Mouse (Mus musculus) lung, postnatal 0 days (tissue): ENCODE data around the gene Prlh. TPM values are rescaled to one million over a fixed set of nuclear protein-coding genes. Genes with fewer than 3 reads are reported as not detected.

ENCODE experiments used
- ATAC-seq: fragments of 200-750 bp; cut with Nextera tagmentation; 2 replicates; pipeline ENCODE4 v1.8.0; 2017; ENCODE audit warnings: moderate library complexity
- DNase-seq: peaks from one replicate; pipeline ENCODE4 v3.0.0-alpha.2; 2016; ENCODE audit warnings: low spot score
- H3K27ac ChIP-seq: fragments of 300-500 bp; sonication (generic); 2 replicates; pipeline ENCODE4 v1.5.1; 2014; ENCODE audit warnings: antibody characterized with exemption, mild to moderate bottlenecking, low read length, mixed read lengths
- H3K27me3 ChIP-seq: fragments of 300-500 bp; sonication (generic); replicated peaks from 2 replicates; pipeline ENCODE4 v1.6.1; 2014; ENCODE audit warnings: low read length, mixed read lengths; ENCODE audit not compliant: insufficient read depth
- H3K36me3 ChIP-seq: fragments of 300-500 bp; sonication (generic); 2 replicates; pipeline ENCODE4 v1.6.1; 2014; ENCODE audit warnings: low read length, mixed read lengths; ENCODE audit not compliant: insufficient read depth
- H3K4me1 ChIP-seq: fragments of 300-500 bp; sonication (generic); 2 replicates; pipeline ENCODE4 v1.6.1; 2014; ENCODE audit warnings: antibody characterized with exemption, low read depth, low read length, mixed read lengths; ENCODE audit not compliant: insufficient read depth
- H3K4me2 ChIP-seq: fragments of 300-500 bp; sonication (generic); replicated peaks from 2 replicates; pipeline ENCODE4 v1.6.1; 2014; ENCODE audit warnings: low read depth, mild to moderate bottlenecking, low read length, moderate library complexity, mixed read lengths
- H3K4me3 ChIP-seq: fragments of 300-500 bp; sonication (generic); 2 replicates; pipeline ENCODE4 v1.5.1; 2014; ENCODE audit warnings: low read depth, low read length
- H3K9ac ChIP-seq: fragments of 300-500 bp; sonication (generic); replicated peaks from 2 replicates; pipeline ENCODE4 v1.6.1; 2014; ENCODE audit warnings: low read depth, mild to moderate bottlenecking
- H3K9me3 ChIP-seq: fragments of 300-500 bp; sonication (generic); 2 replicates; pipeline ENCODE4 v1.6.1; 2016; ENCODE audit warnings: low read length, mixed read lengths
- CTCF ChIP-seq: IDR thresholded peaks from 2 replicates; pipeline ENCODE4 v1.5.1; 2016; ENCODE audit warnings: antibody characterized with exemption, mild to moderate bottlenecking
- EP300 ChIP-seq: IDR thresholded peaks from 2 replicates; pipeline ENCODE4 v1.6.1; 2016; ENCODE audit warnings: antibody characterized with exemption, mild to moderate bottlenecking, control low read depth
- WGBS: fragments of 180-500 bp; shearing (Covaris S2); extraction: QIAGEN DNeasy Blood & Tissue Kit; methylation state at CpG from one replicate; pipeline ENCODE4 v1.1.7; 2014; 5-methylcytosine and 5-hydroxymethylcytosine counted together
- polyA plus RNA-seq: library from polyadenylated mRNA; unstranded; fragments of >200 nt; fragmentation: Nextera tagmentation; extraction: Ambion mirVana; gene quantifications from 2 replicates; pipeline ENCODE4 v1.2.1, GENCODE M21; 2015

Gene Prlh
- polyA plus RNA-seq, 1 experiment from 2014 or later = not detected

GRCm38 (mm10) chr1:90909631-90910152 lies 43.2 kb upstream of the Prlh start:
- H3K4me3 ChIP-seq = no peak overlapping the region
- DNase-seq (peak; percentile 73), ATAC-seq (peak; percentile 83)
- no peaks in the 10 kb centered on the region for H3K9me3 ChIP-seq
- H3K27ac ChIP-seq = 0 out of 2 replicates have a peak overlapping the region, but pooled peaks have one; percentile 9
- H3K4me1 ChIP-seq = peaks cover 5% of the 10 kb centered on the region; the same call in 1 of the 2 replicates
- no peaks in the 10 kb centered on the region for H3K36me3 ChIP-seq
- WGBS = 21% methylated on average over 17 of the region's 17 CpGs
- no peaks in the 10 kb centered on the region for H3K27me3 ChIP-seq
- TF ChIP-seq CTCF (peak; percentile 69), EP300 (peak; percentile 23; the same call in 1 of the 2 replicates)
- H3K9ac ChIP-seq = no peak overlapping the region
- H3K4me2 ChIP-seq = peak overlapping the region; percentile 19

- WGBS = 74% methylated on average over 6 of the region's 6 CpGs
- Histone ChIP-seq H3K9me3 (no peaks in the 10 kb centered on the region), H3K27ac (no peak overlapping the region), H3K27me3 (no peaks in the 10 kb centered on the region), H3K36me3 (no peaks in the 10 kb centered on the region), H3K4me3 (no peak overlapping the region), H3K9ac (no peak overlapping the region), H3K4me2 (no peak overlapping the region), H3K4me1 (peaks cover 13% of the 10 kb centered on the region; the same call in 1 of the 2 replicates)
- no peak for TF ChIP-seq EP300
- no peak for TF ChIP-seq CTCF
- DNase-seq (no peak), ATAC-seq (no peak)
Measured at GRCm38 (mm10) chr1:90913231-90913630, 39.7 kb upstream of the Prlh start.

- Histone ChIP-seq H3K4me2 (peak within 1 kb of the TSS; percentile 63), H3K36me3 (no peaks in the 10 kb centered on the region), H3K27me3 (no peaks in the 10 kb centered on the region), H3K4me3 (peak within 1 kb of the TSS; percentile 33), H3K9ac (peak within 1 kb of the TSS; percentile 34; the same call in 1 of the 2 replicates), H3K4me1 (peaks cover 12% of the 10 kb centered on the region; the same call in 1 of the 2 replicates), H3K9me3 (no peaks in the 10 kb centered on the region; the same call in 1 of the 2 replicates), H3K27ac (0 out of 2 replicates have a peak within 1 kb of the TSS, but pooled peaks have one; percentile 51)
- WGBS = 5% methylated on average over 18 of the region's 18 CpGs
- TF ChIP-seq CTCF (no peak), EP300 (no peak)
- DNase-seq (peak; percentile 70), ATAC-seq (peak; percentile 88)
Measured at GRCm38 (mm10) chr1:90914948-90915569, 37.8 kb upstream of the Prlh start, which contains the start of gene Mlph. TSS of gene Mlph (plus strand) at chr1:90915085.

GRCm38 (mm10) chr1:90917509-90917908 lies 35.4 kb upstream of the Prlh start:
- H3K9ac ChIP-seq = no peak overlapping the region
- H3K27ac ChIP-seq = no peak overlapping the region
- H3K27me3 ChIP-seq = no peaks in the 10 kb centered on the region
- H3K9me3 ChIP-seq = no peaks in the 10 kb centered on the region; the same call in 1 of the 2 replicates
- 54% methylated on average over 6 of the region's 6 CpGs for WGBS
- DNase-seq = no peak
- no peak overlapping the region for H3K4me3 ChIP-seq
- TF ChIP-seq EP300 = no peak
- TF ChIP-seq CTCF = no peak
- peaks cover 9% of the 10 kb centered on the region; the same call in 1 of the 2 replicates for H3K4me1 ChIP-seq
- H3K4me2 ChIP-seq = no peak overlapping the region
- H3K36me3 ChIP-seq = no peaks in the 10 kb centered on the region
- no peak for ATAC-seq

GRCm38 (mm10) chr1:90921687-90922086 lies 31.2 kb upstream of the Prlh start:
- Histone ChIP-seq H3K9me3 (no peaks in the 10 kb centered on the region; the same call in 1 of the 2 replicates), H3K27ac (no peak overlapping the region), H3K4me3 (no peak overlapping the region), H3K4me1 (no peaks in the 10 kb centered on the region), H3K36me3 (no peaks in the 10 kb centered on the region), H3K27me3 (no peaks in the 10 kb centered on the region), H3K4me2 (no peak overlapping the region), H3K9ac (no peak overlapping the region)
- DNase-seq (no peak), ATAC-seq (no peak)
- WGBS = 81% methylated on average over 9 of the region's 9 CpGs
- TF ChIP-seq EP300 (no peak), CTCF (no peak)

GRCm38 (mm10) chr1:90926030-90926429 lies 26.9 kb upstream of the Prlh start:
- Histone ChIP-seq H3K27ac (no peak overlapping the region), H3K4me3 (no peak overlapping the region), H3K4me2 (no peak overlapping the region), H3K36me3 (no peaks in the 10 kb centered on the region), H3K27me3 (no peaks in the 10 kb centered on the region), H3K9me3 (no peaks in the 10 kb centered on the region), H3K9ac (no peak overlapping the region), H3K4me1 (peaks cover 12% of the 10 kb centered on the region)
- TF ChIP-seq CTCF = no peak
- TF ChIP-seq EP300 = no peak
- 61% methylated on average over 4 of the region's 4 CpGs for WGBS
- DNase-seq (no peak), ATAC-seq (no peak)
